Mouse (Mus musculus) ovary, adult 18-20 months (tissue): Measurements from ENCODE around the gene Slc17a9.

ENCODE experiments used
- DNase-seq: peaks from one replicate; pipeline ENCODE4 v3.0.0; 2022; ENCODE audit warnings: low spot score, mixed read lengths

The Slc17a9 gene

DNA sequence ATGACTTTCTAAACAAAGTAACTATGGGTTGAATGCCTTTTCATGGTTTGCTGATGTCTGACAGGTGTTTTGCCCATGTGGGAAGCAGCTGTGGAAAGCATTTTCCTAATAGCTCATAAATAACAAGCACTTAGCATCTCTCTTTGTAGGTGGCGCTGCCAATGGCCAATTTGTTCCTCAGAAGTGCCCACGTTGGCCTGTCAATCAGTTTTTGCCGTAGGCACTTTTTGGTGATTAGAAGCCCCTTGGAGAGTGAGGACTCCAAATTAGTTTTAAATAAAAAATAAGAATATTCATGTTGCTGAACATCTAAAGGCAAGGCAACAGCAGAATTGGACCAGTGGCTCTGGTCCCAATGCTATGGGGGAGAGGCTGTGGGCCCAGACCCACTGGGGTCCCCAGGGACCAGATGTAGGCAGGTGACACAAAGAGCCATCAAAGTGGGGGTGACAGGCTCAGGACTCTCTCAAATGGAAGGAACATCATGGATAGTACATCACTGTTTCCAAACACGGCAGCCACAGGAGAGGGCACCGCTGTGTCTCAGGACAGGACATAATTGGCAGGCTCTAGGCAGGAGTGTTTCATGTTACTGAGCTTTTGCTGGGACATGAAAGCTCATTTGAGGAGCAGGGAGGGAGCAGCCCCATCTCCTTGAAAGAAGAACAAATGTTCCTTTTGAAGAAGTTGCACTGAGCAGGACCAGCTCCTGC is 30.1 kb downstream of the Slc17a9 start:
- DNase-seq = no peak

- DNase-seq = no peak
Observed at GRCm38 (mm10) chr2:180755896-180756295, 30.8 kb downstream of the Slc17a9 start.

DNA sequence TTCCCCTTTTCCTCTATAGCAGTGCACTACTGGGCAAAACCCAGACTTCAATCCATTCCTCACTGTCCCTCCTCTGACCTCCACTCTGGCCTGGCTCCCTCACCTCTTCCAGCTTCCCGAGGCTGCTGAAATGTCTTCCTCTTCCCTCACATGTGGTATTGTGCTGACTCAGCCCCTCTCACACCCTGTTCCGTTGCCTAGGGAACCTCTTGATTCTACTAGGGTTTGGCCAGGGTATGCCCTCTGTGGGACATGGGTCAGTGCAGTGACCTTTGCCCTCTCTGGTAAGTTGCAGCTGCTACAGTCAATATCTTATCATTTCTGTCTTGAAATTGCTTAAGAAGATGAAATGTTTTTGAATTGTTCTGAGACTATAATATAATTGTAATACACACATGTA is 31.7 kb downstream of the Slc17a9 start:
- DNase-seq = no peak

DNA sequence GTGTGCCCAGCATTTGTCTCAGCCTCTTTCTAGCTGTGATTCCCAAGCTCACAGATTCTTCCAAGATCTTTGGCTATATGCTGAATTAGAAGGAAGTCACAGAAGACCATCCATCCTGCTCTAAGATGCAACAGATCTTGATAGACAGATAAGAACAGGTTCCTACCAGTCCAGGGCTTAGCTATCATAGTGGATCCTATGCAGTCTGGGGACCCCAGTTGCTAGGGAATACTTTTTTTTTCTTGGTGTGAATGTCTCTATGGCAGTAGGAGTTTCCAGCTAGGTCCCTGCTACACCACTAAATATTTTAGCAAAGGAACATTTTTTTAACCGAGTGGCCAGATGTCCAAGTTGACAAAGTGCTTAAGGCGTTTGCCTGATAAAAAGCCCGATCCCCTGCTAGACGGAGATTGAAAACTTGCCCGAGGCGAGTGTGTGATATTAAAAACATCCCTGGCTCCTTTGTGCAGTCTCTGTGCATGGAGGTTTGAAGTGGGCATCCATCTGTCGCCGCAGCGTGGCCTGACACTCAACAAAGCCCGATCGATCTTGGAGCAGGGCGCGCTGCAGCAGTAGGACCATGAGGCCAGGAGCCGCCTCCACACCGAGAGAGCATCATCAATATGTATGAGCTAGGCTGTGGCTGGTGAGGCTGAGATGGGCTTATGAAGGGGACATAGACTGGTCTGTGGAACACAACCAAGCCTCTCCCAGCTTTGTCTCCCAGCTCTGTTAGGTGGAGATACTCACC is 33.6 kb downstream of the Slc17a9 start:
- no peak for DNase-seq

DNA sequence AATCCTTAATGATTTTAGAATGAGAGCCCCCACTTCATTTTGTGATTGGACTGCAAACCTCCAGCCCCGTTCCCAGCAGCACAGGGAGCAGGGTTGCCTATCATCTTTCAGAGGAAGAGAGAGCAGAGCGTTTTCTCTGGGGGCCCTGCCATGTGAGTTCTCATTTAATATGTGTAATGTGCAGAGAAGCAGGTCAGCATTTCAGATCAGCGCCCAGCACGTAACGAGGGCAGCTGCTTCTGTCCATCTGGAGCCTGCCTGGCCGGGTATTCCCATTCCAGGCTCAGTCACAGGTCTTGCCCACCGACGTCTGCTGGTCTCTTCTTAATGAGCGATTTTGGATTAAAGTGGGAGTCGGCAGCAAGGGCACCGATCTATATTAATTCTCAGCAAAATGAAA is 39.9 kb downstream of the Slc17a9 start:
- DNase-seq = no peak

DNA sequence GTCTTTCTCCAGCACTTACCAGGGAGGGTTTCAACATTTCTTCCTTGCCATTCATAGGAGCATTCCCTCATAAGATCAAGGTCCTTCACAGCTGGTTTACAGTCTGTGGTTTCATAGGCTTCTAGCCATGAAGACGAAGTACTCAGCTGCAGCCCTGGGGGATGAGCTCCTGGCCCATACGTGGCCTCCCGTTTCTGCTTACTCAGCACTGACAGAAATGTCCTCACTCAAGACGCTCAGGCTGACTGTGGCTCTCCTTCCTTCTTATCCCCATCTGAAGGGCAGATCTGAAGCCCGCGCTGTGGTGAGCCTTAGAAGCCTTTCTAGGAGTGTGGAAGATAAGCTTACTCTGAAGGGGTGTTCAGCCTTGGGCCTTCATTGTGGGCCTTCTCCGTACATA is 40.6 kb downstream of the Slc17a9 start:
- no peak for DNase-seq

- DNase-seq = no peak
Observed at GRCm38 (mm10) chr2:180775223-180775622, 50.2 kb downstream of the Slc17a9 start.

DNA sequence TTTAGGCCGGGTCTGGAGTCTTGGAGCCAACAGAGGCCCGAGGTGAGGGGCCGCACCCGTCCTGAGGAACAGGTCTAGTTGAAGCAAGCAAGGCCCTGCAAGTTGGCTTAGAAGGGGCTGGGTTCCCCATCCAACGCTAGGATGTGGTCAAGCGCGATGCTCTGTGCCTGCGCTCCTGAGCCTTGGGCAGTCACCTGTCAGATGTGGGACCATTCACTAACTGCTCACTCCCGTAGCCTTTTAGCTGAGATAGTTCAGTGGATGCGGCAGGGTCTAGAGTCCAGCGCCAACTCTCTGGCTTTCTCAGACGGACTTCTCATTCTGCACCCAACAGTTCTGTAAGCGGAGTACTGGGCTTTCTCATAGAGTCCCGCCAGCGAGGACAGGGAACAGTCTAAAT is 50.6 kb downstream of the Slc17a9 start:
- no peak for DNase-seq

GRCm38 (mm10) chr2:180776793-180777192 is 51.7 kb downstream of the Slc17a9 start, which contains the start of gene Bhlhe23:
TSS of gene Bhlhe23 (minus strand) at chr2:180776900.
- no peak for DNase-seq

DNA sequence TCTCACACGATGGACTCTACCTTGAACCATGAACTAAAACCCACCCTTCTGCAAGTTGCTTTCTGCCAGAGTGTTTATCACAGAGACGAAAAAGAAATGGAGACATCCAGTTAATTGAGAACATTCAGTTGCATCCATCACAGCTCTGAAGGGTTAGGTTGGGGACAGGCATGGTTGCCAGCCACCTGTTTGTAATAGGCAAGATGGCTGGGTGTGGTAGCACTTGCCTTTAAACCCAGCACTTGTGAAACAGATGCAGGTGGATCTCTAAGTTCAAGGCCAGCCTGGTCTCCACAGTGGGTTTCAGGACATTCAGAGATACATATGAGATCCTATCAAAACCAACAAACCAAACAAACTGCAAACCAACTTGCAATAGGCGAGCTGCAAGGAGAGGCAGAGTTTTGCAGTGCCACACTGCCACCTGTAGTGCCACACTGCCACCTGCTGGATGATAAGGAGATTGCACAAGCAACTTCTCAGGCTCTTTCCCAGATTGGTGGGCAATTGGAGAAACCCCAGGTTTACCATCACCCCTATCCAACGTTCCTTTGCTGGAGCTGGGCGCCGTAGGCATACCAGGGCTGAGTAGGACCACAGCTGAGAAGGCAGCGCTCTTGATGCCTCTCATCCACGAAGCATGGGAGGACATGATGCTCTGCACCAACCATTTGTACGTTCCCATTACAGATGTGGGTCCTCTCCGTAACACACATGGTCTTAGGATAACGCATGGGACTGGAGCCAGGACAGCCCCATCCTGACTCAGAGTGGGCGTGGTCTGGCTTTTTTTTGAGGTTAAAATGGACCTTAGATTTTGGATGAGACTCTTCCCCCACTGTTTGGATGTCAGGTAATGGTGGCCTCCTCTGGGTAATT is 54.4 kb downstream of the Slc17a9 start:
- no peak for DNase-seq

DNA sequence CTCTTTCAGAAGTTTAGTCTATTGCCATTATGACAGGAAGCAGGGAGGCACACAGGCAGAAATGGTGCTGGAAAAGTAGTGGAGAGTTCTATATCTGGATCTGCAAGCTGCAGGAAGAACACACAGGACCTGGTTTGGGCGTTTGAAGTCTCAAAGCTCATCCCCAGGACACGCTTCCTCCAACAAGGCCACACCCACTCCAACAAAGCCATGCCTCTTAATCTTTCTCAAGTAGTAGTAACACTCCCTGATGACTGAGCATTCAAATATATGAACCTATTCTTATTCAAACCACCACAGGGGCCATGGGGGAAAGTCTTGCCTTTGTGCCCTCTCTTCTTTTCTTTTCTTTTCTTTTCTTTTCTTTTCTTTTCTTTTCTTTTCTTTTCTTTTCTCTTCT is 55.2 kb downstream of the Slc17a9 start:
- DNase-seq = no peak

DNA sequence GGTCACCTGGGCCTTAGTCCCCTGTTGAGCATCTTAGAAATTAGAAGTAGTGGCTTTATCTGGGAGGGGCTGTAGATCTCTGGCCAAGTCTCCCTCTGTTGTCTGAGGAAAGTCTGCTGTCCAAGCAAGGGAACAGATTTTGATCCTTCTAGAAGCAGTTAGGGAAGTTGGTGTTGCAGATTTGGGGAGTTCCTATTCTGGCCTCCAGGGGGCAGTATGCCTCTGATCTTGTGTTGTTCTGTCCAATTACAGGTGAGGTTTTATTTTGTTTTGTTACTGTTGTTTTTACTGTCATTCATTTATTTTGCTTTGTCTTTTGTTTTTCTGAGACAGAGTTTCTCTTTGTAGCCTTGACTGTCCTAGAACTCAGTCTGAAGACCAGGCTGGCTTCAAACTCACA is 61.7 kb downstream of the Slc17a9 start:
- no peak for DNase-seq

GRCm38 (mm10) chr2:180787566-180788232 is 62.6 kb downstream of the Slc17a9 start:
- DNase-seq = no peak

DNA sequence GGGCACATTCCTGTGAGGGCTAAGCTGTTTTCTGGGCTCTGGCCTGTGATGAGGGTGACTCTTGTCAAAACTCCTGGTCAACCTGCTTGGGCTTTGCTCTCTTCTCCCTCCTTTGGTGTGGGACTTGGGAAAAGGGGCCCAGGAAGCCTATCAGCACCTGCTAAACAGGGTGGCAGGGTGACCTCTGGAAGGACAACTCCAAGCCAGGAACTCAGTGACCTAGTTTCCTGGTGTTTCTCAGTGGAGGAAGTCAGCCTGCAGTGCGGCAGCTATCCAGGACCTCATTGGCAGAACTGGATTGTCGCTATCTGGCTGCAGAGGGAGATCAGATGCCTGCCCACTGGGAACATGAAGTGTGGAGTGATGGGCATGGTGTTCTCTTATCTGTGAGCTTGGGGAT is 63.3 kb downstream of the Slc17a9 start:
- no peak for DNase-seq

GRCm38 (mm10) chr2:180788843-180789242 is 63.8 kb downstream of the Slc17a9 start:
- no peak for DNase-seq

GRCm38 (mm10) chr2:180791674-180792073 is 66.6 kb downstream of the Slc17a9 start:
- DNase-seq = no peak
